Mouse (Mus musculus): Measurements from ENCODE around the gene Caml. TPM values are rescaled to one million over a fixed set of nuclear protein-coding genes. Genes with fewer than 3 reads are reported as not detected.
A peak's percentile ranks its signal among the peaks of the same experiment; 100 is the strongest.
"Not testable (repeated sequence)": the region's sequence is repeated elsewhere in the genome, so short reads cannot be mapped to it uniquely, and the experiment has no call there.

Caml gene
- 10 to 100 TPM; 10.1 to 12.8 (median 11.7) TPM for total RNA-seq (2022)

DNA sequence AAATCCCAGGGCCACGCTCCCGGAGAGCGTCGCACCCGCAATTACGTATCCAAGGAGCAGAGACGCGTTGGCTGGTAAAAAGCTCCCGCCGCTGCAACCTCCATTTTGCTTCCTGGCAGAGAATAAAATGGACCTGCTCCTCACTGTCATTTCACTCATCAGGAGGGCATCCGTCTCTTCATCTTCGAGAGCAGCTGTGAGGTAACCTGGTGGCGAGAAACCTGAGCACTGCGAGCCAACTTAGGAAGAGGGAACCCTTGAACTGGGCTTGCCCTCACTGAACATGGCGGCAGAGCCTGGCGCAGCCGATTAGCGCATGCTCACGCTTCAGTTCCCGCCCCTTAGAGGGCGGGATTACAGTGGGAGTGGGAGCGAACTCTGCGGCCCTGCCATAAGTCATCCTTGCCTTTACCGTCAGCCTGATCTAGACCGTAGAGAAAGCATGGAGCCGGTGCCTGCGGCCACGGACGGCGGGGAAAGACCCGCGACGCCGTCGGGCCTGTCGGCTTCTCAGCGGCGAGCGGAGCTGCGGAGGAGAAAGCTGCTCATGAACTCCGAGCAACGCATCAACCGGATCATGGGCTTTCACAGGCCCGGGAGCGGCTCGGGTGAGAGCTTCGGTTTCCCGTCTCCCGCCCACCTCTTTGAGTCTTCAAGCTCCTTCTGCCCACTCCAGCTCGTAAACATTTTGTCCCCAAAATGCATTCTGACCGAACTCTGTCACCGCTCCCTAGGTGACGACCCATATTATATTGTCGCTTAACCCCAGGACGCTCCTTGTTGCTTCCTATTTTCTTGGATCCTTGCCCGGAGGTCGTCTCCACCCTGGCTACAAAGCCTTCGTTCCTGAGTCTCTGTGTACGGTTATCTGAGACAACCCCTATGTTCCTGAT, at the start of gene Caml:
Gene Caml, plus strand, starts transcription at position 357 of the 893 bp plus-strand sequence.
- peak; percentile 90 for DNase-seq (ENCODE audit: low spot score)

DNA sequence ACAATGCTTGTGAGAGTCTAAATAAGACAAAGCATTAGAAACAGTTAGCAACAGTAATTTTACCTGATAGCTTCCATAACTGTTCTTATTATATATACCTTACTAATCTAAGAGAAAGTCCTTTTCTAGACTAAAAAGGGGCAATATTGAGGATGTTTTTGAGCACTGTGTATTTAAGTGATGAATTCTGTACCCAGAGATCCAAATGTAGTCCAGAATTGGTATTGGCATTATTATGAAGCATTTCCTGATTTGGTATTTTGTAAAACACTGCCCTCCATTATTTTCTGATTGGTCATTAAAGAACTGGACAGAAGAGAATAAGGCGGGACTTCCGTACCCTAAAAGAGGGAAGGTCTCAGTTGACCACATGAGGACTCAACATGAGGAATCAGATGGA, 49.4 kb upstream of the Caml start, which contains the start of gene Tmed9:
Gene Tmed9, plus strand, starts transcription at position 301 of the 400 bp plus-strand sequence.
- DNase-seq (ENCODE audit: low spot score), result no peak

DNA sequence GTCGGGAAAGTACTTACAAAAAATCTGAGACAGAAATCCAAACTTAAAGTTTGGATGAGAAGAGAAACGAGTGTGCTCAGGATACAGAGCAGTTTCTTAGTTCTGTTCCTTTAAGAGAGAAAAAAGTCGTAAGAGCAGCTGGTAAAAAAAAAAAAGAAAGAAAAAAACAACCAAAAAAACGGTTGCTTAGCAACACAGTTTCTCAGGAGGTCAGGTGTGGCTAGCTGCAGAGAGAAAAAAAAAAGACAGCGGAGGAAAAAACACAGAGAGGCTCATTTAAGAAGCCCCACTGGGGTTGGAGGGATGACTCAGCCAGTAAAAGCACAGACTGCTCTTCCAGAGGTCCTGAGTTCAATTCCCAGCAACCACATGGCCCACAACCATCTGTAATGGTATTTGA, 48.5 kb upstream of the Caml start:
- DNase-seq (ENCODE audit: low spot score), result no peak

DNA sequence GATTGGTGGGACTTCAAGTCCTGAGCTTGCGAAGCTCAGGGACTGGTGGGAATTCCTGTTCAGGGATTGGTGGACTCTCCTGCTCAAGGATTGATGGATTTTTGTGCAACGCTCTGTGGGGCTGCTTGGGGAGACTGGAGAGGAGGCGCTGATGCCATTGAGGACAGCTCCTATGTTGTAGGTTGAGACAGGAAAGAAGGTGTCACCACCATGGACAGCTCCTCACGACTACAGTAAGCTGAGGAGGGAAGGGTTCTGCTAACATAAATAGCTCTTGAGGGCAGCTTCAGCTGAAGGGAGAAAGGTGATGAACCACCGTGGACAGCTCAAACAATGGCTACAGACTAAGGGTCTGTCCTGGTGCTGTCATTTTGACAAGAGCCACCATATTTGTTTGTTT, 46.9 kb upstream of the Caml start:
- no peak for DNase-seq (ENCODE audit: low spot score)

DNA sequence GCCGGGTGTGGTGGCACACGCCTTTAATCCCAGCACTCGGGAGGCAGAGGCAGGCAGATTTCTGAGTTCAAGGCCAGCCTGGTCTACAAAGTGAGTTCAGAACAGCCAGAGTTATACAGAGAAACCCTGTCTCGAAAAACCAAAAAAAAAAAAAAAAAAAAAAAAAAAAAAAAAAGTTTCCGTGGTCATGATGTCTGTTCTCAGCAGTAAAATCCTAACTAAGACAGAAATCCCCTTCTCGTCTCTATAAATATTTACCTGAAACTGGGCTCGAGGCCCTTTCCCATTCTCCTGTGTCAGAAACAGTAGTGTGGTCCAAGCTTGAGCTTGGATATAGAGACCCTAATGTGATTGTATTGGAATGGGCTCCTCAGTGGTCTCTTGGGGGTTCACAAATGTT, 45.9 kb upstream of the Caml start:
- not testable (repeated sequence) for DNase-seq (ENCODE audit: low spot score)

DNA sequence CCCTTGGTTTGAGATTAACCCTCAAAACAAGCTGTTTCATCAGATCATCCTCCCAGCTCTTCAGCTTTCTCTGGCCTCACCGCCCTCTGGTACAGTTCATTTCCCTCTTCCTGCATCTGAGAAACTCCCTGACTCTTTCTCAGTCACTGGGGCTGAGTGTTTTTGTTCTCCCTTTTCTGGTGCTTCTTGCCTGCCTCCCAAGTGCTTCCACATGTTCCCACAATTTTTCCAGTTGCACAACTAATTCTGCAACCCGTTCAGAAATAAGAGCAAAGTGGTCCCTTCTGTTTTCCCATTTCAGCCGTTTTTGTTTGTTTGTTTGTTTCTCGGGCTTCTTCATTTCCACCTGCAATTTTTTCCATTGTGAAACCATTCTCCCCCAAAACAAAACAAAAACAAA, 44.7 kb upstream of the Caml start:
- DNase-seq (ENCODE audit: low spot score), result no peak

DNA sequence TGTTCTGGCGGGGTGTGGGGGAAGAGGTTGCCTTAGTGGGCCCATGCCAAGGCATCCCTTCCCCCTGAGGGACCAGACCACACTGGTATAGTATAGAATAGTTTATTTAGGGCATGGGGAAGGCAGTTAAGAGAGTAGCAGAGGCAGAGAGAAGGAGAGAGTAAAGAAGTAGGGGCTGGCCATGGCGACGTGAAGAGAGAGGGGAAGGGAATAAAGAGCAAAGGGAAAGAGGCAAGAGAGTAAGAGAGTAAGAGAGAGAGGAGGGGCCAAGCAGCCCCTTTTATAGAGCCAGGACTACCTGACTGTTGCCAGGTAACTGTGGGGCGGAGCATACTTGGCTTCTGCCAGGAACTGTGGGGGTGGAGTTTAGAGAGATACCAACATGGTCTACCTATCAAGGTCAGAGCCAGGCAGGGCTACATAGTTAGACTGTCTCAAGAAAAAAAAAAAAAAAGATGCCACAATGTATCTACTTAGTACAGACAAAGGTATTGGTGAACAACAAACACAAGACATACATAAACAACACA, 30.8 kb upstream of the Caml start:
- no peak for DNase-seq (ENCODE audit: low spot score)

DNA sequence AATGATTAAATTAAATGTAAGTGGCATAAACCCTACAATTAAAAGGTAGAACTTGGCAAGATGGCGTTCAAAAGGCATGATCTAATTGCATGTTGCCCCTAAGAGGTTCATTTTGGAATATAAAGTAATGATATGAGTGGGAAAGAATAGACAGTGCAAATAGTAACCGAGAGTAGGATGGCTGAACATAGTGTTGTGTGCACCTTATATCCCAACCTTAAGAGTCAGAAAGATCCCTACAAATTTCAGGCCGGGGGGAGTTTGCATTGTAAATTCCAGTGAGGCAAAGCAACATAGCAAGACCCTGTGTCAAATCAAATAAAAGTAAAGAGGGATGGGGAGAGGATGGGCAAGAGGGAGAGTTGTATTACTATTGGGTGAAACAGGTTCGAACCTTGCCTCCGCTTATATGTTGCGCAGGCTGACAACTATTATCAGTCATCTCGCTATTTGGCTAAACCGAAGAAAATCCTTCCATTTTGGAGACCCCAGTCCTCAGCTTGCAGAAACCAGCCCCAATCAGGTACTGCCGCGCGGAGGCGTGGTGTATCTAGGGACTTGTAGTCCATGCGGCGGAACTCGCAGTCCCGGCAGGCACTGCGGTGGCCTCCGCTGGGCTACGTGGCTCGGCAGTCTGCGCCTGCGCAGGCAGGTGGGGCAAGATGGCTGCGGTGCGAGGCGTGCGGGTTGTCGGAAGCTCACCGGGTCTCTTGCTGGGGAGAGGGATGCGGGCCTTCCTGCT, 30.1 kb upstream of the Caml start:
- DNase-seq (ENCODE audit: low spot score), result peak; percentile 95

DNA sequence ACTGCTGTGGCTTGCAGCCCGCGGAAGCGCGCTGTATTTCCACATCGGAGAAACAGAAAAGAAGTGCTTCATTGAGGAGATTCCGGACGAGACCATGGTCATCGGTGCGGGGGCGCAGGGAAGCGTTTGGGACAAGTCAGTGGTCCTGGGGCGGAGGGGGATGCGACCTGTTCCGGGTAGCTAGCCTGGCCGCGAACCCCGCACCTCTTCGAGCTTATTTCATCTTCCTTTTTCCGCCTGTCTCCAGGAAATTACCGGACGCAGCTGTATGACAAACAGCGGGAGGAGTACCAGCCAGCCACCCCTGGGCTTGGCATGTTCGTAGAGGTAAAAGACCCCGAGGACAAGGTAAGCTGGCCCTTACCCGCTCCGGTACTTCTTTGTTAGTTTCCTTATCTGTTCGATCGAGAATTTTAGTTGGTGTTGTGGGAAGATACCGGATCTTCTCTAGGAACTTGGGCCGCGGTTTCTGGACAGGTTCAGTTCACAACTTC, 29.5 kb upstream of the Caml start:
- no peak for DNase-seq (ENCODE audit: low spot score)

DNA sequence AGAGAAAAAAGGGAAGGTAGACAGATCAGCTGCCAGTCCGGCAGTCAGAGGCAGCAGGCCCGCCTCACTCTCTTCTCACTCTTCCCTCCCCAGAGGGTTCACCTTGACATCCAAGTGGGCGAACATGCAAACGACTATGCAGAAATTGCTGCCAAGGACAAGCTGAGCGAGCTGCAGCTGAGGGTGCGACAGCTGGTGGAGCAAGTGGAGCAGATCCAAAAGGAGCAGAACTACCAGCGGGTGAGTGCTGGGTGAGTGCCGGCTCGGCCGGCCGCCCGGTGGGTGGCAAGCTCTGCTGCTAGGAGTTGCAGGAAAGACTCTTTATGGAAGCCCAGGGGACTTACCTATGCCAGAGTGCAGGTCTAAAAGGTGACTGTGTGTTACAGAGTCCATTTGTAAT, 27.4 kb upstream of the Caml start:
- DNase-seq (ENCODE audit: low spot score), result peak; percentile 16

DNA sequence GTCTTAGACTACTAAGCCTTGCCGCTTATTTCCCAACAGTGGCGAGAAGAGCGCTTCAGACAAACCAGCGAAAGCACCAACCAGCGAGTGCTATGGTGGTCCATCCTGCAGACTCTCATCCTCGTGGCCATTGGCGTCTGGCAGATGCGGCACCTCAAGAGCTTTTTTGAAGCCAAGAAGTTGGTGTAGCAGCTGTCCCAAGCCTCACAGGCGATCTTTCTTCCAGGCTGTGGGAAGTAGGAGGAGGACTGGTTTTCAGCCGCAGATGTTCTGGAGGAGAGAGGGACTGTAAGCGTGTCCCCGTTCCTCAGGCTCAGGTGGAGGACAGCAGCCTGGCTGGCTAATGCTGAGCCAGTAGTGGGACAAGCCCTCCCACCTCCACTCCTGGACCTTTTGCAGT, 26.0 kb upstream of the Caml start:
- DNase-seq (ENCODE audit: low spot score), result no peak

DNA sequence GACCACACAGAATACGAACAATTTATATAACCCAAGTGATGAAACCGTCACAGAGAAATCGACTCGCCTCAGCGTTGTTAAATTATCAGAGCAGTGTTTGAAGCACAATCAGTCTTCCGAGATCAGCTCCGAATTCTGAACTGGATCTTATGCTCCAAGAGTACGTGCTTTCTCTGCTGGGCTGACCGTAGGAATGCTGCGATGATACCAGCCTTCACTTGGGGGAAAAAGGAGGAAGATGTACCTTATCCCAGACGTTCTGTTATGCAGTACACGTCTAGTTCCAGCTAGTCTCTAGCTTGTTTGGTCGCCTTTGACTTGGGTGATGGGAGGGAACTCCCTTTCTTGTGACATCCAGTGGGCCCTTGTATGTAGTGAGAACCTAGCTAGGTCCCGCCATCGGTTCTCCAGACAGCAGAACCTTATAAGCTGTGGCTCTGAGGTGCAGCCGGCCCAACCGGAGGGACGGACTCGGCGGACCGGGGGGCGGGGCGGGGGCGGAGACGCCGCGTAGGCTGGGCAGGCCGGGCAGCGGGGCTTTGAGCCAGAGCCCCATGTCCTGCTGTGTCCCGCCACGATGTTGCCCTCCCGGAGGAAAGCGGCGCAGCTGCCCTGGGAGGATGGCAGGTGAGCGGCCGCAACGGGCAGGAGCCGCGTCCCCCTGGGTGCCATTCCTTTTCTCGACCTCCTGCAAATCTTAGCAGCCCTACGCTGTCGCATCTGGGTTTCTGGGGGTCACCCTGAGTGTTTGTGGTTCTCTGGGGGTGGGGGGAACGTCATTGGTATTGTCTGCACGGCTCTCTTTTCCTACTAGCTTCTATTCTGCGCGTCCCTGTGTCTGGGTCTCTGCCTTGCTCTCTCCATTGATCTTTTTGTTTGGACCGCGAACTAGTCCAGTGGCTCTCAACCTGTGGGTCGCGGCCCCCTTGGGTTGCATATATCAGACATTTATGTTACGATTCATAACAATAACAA, 23.0 kb upstream of the Caml start, which contains the start of gene B4galt7:
Gene B4galt7, plus strand, starts transcription at position 331 of the 975 bp plus-strand sequence.
- DNase-seq (ENCODE audit: low spot score), result peak; percentile 87

DNA sequence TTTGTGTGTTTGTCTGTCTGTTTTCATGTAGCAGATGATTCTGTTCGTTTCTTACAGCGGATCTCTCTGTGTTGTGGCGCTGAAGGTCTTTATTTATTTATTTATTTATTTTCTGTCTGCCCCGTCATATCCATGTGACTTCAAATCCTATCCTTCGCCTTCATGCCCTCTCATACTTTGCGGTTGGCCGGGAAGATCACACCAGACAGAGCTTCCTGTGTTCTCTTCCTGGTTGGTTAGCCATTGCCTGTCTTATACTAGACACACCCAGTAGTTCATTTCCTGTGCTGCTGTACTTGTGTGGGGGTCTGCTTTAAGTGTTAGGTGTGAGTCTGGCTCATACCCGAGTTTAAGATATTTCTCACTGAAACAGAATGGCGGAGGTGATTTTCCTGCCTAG, 22.1 kb upstream of the Caml start:
- DNase-seq (ENCODE audit: low spot score), result no peak

DNA sequence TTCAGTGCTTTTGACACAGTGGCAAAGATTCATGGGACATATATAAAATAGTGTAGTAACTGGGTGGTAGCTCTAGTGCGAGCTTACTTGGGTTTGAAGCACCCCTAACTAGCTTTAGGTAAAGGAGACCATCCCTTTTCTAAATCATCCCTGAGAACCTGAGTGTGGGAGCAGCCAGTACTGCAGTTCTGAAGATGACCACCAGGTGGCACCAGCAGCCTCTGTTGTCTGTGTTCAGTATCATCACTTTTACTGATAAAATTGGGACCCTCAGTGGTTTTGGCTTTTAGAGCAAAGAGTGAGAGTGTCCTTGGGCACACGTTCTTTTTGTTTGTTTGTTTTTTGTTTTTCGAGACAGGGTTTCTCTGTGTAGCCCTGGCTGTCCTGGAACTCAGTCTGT, 21.2 kb upstream of the Caml start:
- peak; percentile 75 for DNase-seq (ENCODE audit: low spot score)

DNA sequence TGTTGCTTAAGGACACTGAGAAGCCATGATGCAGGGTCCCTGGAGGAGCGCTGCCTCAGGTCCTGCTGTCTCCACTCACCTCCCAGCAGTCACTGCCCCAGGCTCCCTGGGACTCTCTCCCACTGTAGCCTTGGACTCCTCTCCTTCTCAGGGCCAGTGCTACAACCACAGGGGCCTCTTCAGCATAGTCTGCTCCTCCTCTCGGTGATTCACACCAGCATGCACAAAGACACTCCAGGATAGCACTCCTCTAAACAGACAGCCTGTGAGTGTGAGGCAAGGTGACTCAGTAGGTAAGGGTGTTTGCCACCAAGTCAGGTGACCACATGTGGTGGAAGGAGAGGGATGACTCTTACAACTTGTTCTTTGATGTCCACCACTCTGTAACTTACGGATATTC, 18.2 kb upstream of the Caml start:
- no peak for DNase-seq (ENCODE audit: low spot score)

DNA sequence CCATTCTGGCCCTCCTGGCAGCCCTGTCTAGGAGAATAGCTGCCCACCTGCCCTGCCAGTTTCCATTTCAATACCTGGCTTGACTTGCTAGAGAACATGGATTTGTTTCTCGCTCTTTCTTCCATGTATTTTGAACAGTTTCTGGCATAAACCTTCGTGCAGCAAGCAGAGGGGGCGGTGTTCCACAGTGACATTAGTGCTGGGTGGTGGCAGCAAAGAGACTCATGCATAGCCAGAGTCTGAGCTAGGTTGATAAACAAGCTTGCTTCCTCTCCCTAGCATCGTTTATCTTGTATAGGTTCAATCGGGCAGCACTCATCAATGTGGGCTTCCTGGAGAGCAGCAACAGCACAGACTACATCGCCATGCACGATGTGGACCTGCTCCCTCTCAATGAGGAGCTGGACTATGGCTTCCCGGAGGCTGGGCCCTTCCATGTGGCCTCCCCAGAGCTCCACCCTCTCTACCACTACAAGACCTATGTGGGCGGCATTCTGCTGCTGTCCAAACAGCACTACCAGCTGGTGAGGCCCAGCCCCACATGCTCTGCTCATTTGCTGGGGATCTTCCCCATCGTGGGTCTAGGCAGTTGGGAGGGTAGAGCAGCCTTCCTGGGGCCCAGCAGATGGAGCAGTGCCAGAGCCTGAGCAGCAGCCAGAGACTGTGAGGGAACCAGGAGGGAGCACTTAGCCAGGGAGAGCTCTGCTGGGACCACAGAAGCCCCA, 15.7 kb upstream of the Caml start:
- DNase-seq (ENCODE audit: low spot score), result no peak

DNA sequence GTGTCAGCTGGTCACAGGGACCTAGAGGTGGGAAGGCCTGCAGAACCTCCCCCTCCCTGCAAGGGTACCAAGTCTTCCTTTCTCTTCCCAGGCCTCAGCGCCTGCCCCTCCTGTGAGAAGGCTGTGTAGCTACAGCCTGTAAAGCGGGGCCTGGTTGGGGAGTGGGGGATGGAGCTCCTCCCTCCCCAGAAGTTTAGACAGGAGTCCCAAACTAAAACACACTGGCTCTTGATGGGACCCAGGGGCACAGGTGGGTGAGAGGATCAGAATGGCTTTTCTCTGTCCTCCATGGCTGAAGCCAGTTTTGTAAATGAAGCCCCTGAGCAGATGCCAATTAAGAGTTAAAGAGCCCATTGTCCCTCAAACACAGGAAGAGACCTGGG, 15.2 kb upstream of the Caml start:
- DNase-seq (ENCODE audit: low spot score), result no peak

DNA sequence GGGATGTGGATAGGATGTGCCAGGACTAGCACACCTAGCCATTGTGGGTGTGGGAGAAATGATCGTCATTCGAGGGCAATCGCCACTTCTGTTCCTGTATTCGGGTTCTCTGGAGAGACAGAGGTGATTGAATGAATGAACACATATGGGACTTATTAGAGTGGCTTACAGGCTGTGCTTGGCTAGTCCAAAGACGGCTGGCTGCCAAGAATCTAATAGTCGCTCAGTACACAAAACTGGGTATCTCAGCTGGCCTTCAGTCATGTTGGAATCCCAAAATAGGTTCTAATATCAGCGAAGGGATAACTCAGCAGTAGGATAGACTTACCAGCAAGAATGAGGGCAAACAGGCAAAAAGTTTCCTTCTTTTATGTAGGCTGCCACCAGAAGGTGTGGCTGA, 10.8 kb upstream of the Caml start:
- no peak for DNase-seq (ENCODE audit: low spot score)

DNA sequence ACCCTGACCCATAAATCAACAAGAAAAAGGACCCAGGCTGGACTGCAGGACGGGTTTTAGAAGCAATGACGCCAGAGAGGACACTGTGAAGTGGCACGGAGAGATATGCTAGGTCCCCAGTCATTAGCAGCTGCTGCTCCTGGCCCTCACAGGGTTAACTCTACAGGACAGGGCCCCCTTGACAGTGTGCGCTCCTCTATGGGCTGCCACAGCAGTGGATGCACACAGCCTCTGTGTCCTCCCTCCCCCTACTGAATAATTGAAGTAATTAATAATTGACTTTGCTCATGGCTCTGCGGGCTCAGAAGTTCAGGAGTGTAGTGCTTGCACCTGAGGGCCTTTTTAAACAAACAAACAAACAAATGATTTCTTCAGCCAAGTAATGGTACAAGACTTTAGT, 9.3 kb upstream of the Caml start:
- no peak for DNase-seq (ENCODE audit: low spot score)

DNA sequence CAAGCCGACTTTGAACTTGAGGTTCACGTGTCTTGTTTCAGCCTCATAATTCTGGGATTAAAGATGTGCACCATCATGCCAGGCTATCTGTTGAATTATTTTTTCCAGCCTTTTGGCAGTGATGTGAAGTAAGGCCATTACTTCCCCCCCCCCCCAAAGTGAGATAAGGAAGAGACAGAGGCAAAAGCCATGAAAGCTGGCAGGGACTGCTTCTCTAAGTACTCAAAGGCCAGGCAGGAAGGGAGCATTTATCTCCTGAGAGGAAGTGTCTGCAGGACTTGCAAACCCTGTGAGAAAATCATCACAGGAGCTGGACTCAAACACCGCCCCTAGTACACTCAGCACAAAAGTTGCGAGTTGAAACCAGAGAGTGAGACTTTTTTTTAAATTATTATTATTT, 3.5 kb upstream of the Caml start:
- DNase-seq (ENCODE audit: low spot score), result no peak

DNA sequence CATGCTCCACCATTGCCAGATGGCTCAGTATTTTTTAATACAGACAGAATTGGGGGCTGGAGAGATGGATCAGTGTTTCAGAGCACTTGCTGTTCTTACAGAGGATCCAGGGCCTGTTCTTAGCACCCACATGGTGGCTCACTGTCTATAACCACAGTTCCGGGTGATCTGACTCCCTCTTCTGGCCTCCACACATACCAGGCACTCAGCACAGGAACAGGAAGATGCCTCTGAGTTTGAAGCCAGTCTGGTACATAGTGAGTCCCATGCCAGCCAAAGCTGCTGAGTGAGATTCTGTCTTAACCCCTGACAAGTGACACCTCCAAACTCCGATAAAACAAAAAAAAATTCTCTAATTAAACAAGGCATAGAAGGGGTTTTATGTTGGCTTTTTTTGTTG, 2.5 kb upstream of the Caml start:
- DNase-seq (ENCODE audit: low spot score), result no peak
